In genomic region chr6:128435474-128435873, GRCm38 (mm10) we compare ENCODE assay signal across 8 mouse cellular contexts. TPM values are rescaled to one million over a fixed set of nuclear protein-coding genes. Genes with fewer than 3 reads are reported as not detected.
A peak's percentile ranks its signal among the peaks of the same experiment; 100 is the strongest.
DNase-seq lines count a peak whose midpoint lies in the region.

No protein-coding gene starts in this region.

- H3K4me3 ChIP-seq in limb, embryonic 10.5 days, result no peak overlapping the region; the same call in 1 of the 2 replicates

- intact Hi-C loops in gastrocnemius, postnatal 14 days (cut with DNase I; ENCODE audit: low total_unique reads), result no loop called here

- H3K27ac ChIP-seq in limb, embryonic 10.5 days, result no peak overlapping the region

- DNase-seq in urinary bladder, adult 18-20 months (ENCODE audit: low spot score in 2 of 2), result peak; percentile 56 to 59
- no peak for DNase-seq in urinary bladder, postnatal 10 days (ENCODE audit: low spot score)
- DNase-seq in gastrocnemius, postnatal 14 days, result peak; percentile 55
- DNase-seq in kidney, postnatal 14 days, result peak; percentile 91
- DNase-seq in testis, postnatal 10 days (ENCODE audit: low spot score), result peak; percentile 92
- no peak for DNase-seq in limb, embryonic 10.5 days (ENCODE audit: low spot score)
- DNase-seq in left cerebral cortex, adult 11 months (ENCODE audit: low spot score), result no peak
- DNase-seq in frontal cortex, adult 2 months (ENCODE audit: extremely low spot score in 1 of 2, low spot score in 1 of 2), result no peak

- H3K36me3 ChIP-seq in limb, embryonic 10.5 days, result peaks cover 64% of the 10 kb centered on the region

- H3K27me3 ChIP-seq in limb, embryonic 10.5 days (ENCODE audit: low read depth, poor library complexity, severe bottlenecking), result no peaks in the 10 kb centered on the region

- peaks cover 20% of the 10 kb centered on the region for H3K4me1 ChIP-seq in limb, embryonic 10.5 days

- WGBS in limb, embryonic 10.5 days, result 96% methylated on average over 5 of the region's 5 CpGs

- H3K9me3 ChIP-seq in limb, embryonic 10.5 days (replicated peaks), result no peaks in the 10 kb centered on the region

RNA-seq across cellular contexts. Expression of gene Fkbp4, which starts 3.0 kb away (rescaled TPM):
- total RNA-seq in gastrocnemius, postnatal 14 days (2021), result 10 to 100 TPM; 80.7 to 92.8 TPM
- polyA plus RNA-seq in limb, embryonic 10.5 days (2016; fragmentation: Nextera tagmentation; extraction: Ambion mirVana), result 797 and 913 TPM in 2 replicates
- polyA plus RNA-seq in frontal cortex, adult 2 months (2012; rRNA removed), result 124 and 128 TPM in 2 replicates

RNA-seq across cellular contexts. Expression of gene Itfg2, which starts 10.7 kb away (rescaled TPM):
- total RNA-seq in gastrocnemius, postnatal 14 days (2021), result 10 to 100 TPM; 18.1 to 19.9 TPM
- 40.8 and 47.8 TPM in 2 replicates for polyA plus RNA-seq in limb, embryonic 10.5 days (2016; fragmentation: Nextera tagmentation; extraction: Ambion mirVana)
- polyA plus RNA-seq in frontal cortex, adult 2 months (2012; rRNA removed), result 27.4 and 28.2 TPM in 2 replicates

RNA-seq across cellular contexts. Expression of gene Nrip2, which starts 36.4 kb away (rescaled TPM):
- total RNA-seq in gastrocnemius, postnatal 14 days (2021), result 1 to 10 TPM; 3.0 to 3.4 TPM
- polyA plus RNA-seq in limb, embryonic 10.5 days (2016; fragmentation: Nextera tagmentation; extraction: Ambion mirVana), result 2.3 and 2.5 TPM in 2 replicates
- 21.2 and 22.7 TPM in 2 replicates for polyA plus RNA-seq in frontal cortex, adult 2 months (2012; rRNA removed)

Comparison
In these comparisons a context has a peak if more than half of its experiments do, and no peak if none do; other contexts are left out.
1. DNase-seq: peak in urinary bladder, adult 18-20 months (2 of 2), gastrocnemius, postnatal 14 days (single experiment), kidney, postnatal 14 days (single experiment) and testis, postnatal 10 days (single experiment); none in urinary bladder, postnatal 10 days (single experiment), limb, embryonic 10.5 days (single experiment), left cerebral cortex, adult 11 months (single experiment) and frontal cortex, adult 2 months (0 of 2).